Mouse (Mus musculus) cerebellum, adult (tissue): ENCODE data around the gene Tmem259.

Experiments used
- ATAC-seq: cut with Nextera tagmentation; 2 replicates; pipeline ENCODE4 v1.9.2; 2017; ENCODE audit warnings: mild to moderate bottlenecking, moderate library complexity, mixed read lengths; ENCODE audit not compliant: insufficient number of reproducible peaks, low FRiP score, low TSS enrichment

The Tmem259 gene

DNA sequence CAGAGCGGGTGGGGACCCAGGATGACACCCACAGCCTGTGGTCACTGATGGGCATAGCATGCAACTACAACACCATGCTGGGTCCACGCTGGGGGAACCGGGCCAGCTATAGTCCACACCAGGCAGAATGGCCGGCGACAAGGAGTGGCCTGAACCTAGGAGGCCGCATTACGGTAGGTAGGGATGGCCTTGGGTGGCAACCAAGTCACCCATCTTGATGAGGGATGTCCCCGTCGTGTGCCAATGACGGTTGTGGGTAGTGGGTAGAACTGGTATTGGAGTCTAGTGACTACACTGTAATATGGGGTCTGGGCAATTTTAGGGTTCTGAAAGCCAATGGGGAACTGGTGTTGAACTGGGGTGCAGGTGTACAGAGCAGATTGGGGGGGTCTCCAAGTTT, 32.8 kb upstream of the Tmem259 start:
- no peak for ATAC-seq

- no peak for ATAC-seq
Measured at GRCm38 (mm10) chr10:80016511-80016910, 32.4 kb upstream of the Tmem259 start, which contains the start of gene Arhgap45. Gene Arhgap45 (plus strand): TSS chr10:80016653.

GRCm38 (mm10) chr10:80015583-80015982, 31.5 kb upstream of the Tmem259 start:
- no peak for ATAC-seq

DNA sequence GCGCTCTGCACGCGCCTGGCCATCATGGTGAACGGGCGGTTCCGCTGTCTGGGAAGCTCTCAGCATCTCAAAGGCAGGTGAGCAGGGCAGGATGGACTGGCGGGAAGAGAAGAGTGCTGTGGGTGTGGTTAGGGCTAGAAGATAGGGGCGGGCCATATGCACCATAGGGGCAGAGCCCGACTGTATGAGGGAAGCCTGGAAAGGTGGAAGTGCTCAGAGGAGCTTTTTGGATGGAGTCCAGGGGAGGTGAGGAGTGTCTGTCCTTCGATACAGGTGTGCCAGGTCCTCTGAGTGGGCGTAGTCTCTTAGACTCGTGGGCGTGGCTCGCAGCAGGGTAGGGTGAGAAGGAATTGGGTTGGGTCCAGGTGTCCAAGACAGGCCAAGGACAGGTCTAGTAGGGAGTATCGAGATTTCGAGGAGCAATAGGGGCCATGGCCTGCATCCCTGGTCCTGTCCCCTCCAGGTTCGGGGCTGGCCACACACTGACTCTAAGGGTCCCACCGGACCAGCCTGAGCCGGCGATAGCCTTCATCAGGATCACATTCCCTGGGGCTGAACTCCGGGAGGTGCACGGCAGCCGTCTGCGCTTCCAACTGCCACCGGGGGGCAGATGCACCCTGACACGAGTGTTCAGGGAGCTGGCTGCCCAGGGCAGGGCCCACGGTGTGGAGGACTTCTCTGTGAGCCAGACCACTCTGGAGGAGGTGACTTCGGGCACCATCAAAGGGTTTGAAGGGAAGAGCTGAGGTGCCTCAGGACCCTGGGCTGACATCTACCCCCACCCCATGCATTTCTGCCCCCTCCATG, 30.6 kb upstream of the Tmem259 start:
- no peak for ATAC-seq

- ATAC-seq: no peak
Measured at GRCm38 (mm10) chr10:80013609-80014008, 29.5 kb upstream of the Tmem259 start.

DNA sequence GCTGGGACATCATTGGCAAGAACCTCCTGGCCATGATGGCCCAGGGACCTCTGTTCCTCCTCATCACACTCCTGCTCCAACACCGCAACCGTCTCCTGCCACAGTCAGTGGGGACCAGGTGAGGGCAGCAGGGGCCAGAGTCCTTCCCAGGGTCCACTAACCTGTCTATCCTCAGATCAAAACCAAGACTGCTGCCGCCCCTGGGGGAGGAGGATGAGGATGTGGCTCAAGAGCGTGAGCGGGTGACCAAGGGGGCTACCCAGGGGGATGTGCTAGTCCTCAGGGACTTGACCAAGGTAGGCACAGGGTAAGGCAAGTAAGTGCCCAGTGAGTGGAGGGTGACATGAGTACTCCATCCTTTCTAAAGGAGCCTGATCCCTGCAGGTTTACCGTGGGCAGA, 27.6 kb upstream of the Tmem259 start:
- ATAC-seq: no peak

DNA sequence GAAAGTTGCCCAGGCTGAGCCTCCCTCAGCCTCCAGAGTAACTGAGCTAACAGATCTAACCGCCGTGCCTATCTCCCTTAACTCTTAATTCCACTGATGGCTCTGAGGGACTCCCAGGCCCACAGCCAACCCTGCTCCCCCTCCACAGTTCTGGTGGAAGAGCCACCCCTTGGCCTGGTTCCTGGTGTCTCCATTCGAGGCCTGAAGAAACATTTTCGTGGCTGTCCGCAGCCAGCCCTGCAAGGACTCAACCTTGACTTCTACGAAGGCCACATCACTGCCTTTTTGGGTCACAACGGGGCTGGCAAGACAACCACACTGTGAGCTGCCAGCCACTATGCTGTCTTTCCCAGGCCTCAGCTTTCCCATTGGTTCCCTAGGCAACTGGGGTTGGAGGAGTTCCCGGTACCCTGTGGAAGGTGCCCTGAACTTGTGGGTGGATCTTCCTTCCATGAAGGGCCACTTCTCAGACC, 20.1 kb upstream of the Tmem259 start:
- no peak for ATAC-seq

DNA sequence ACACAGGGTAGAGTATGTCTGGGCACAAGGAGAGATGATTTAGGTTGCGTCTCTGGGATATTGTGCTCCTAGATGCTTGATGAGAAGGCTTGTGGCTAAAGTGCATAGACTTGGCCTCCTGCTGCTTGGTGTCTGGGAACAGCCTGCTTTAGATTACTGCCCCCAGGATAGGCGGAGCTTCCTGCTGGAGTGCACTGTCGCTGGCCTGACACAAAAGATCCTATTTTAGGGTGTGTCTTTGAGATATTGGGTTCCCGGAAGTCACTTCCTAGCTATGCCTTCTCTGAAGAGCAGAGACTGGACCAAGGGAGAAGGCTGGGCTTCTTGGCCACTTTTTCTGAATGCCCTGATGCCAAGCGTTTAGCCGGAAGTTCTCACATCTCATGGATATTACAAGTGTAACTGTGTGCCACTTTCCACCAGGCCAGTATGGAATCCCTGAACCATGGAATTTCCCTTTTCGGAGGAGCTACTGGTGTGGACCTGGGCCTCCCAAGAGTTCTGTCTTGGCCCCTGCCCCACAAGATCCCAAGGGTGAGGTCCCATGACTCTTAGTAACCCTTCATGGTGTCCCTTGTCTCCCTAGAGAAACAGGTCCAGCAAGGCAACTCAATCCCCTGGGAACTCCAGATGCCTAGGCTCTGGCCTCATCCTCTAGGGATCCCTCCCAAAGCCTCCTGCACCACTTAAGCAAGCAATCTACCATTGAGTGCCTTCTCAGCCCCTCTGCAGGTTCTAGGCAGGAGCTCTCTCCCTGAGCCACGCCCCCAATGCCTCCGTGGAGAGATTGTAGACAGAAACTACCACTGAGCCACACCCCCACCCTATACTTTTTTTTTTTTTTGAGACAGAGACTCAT, 19.5 kb upstream of the Tmem259 start:
- no peak for ATAC-seq

- ATAC-seq: no peak
Measured at GRCm38 (mm10) chr10:80002829-80003228, 18.7 kb upstream of the Tmem259 start.

- no peak for ATAC-seq
Measured at GRCm38 (mm10) chr10:80001945-80002344, 17.8 kb upstream of the Tmem259 start.

GRCm38 (mm10) chr10:79997819-79998218, 13.7 kb upstream of the Tmem259 start:
- ATAC-seq: no peak

GRCm38 (mm10) chr10:79997034-79997760, 13.1 kb upstream of the Tmem259 start:
- ATAC-seq: peak; percentile 63; the same call in 1 of the 2 replicates

DNA sequence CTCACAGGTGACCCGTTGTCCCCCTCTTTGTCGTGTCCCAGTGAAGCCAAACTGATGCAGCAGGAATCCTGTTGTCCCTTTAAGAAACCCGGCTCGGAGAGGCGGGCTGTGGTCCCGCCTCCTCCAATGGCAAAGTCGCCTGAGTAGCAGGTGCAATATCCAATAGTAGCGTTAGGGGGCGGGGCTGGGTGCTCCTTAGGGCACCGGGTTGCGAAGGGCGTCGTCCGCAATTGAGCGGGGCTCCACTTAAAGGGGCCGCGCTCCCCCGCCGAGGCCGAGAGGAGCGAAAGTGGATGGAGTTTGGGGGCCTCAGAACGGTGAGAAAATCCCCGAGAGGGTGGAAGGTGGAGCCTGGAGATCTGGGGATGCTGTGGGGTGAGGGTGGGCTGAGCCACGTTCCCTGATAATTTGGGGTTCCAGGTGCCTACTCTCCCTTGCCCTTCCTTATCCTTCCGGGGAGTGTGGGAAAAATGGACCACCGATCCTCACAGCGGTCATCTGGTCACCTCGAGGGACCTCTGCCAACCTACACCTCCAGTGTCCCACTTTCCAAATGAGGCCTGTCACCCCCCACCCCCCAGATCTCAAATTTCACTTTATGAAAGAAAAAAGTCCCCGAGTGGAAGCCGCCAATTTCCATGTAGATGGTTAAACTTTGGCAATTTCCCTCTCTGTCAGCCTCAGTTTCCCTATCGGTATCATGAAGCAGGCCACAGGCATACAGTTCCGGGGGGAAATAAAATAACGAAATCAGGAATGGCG, 12.3 kb upstream of the Tmem259 start, which contains the start of gene Abca7:
Gene Abca7, plus strand, starts transcription at position 223 of the 762 bp plus-strand sequence.
- peak; percentile 89 for ATAC-seq

DNA sequence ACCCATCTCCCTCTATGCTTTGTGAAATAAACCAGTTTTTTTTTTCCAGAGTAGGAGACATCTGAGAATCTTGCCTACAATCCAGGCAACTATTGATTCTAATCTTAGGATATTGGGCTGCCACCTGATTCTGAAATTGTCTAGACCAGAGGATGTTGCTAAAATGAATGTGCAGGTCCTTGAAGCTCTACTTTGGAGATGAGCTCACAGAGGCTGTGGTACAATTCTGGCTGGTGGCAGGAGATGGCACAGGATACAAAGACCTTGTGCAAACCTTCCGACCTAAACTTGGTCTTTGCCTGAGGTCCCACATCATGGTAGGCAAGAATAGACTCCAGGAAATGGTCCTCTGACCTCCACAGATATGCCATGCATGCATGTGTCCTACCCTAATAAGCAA, 11.5 kb upstream of the Tmem259 start:
- no peak for ATAC-seq

DNA sequence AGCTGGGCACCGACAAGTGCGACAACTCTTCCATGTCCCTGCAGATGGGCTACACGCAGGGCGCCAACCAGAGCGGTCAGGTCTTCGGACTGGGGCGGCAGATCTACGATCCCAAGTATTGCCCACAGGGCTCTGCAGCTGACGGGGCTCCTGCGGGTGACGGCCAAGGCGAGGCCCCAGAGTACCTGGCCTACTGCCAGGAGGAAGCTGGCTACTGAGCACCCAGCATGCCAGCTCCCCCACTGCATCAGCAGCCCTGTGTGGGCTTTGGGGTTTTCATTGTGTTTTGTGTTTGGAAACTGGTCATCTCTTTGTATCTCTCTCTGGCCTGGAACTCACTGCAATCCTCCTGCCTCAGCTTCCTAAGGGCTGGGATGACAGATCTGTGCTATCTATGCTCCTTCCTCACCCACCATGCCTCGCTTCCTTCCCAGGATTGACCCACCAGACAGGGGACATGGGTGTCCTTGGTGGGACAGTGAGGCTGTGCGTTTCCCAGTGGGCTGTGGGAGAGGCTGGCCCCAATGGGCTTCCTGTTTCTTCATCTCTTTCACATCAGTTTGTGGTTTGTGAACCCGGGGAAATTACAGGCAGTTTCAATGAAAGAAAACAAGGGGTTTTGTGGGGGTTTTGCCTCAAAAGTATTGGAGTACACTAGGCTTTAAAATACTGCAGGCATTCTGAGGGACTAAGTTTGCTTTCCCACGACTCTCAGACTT, 10.4 kb upstream of the Tmem259 start:
- ATAC-seq: no peak

GRCm38 (mm10) chr10:79991548-79991947, 7.4 kb upstream of the Tmem259 start:
- no peak for ATAC-seq

GRCm38 (mm10) chr10:79991099-79991498, 7.0 kb upstream of the Tmem259 start:
- no peak for ATAC-seq

DNA sequence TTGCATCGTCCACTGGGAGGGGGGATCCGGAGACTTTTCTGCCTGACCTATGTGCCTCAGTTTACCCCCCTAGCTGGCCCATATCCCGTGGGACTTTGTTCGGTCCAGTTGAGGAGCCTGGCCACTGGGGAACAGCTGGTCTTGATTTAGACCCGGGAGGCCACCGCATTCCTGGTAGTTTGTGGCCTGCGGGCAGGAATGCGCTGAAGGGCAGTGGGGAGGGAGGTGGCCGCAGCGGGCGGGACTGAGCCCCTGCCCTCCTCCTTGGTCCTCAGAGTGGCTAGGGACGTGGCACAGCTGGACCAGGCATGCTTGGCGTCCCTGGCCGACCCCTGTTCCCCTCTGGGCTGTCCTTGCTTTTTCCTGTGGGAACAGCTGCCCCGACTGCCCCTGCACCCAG, 5.7 kb upstream of the Tmem259 start:
- ATAC-seq: no peak

GRCm38 (mm10) chr10:79989272-79989786, 5.2 kb upstream of the Tmem259 start:
- ATAC-seq: no peak
